Mouse (Mus musculus): ENCODE results near the gene Txlna.

- no peak for TF ChIP-seq CTCF (IDR thresholded peaks at IDR 0.05; ENCODE audit: low read depth)
- TF ChIP-seq EP300 (IDR thresholded peaks at IDR 0.05; ENCODE audit: low read depth): no peak; the same call in 1 of the 2 replicates
Observed at GRCm38 (mm10) chr4:129672083-129672877, 31.4 kb upstream of the Txlna start, which contains the start of gene Kpna6.

All from heart, postnatal 0 days (tissue).